In genomic region chr5:65022006-65022405, GRCm38 (mm10) we compare ENCODE assay signal across 31 mouse cellular contexts. TPM values are rescaled to one million over a fixed set of nuclear protein-coding genes. Genes with fewer than 3 reads are reported as not detected.
DNase-seq lines count a peak whose midpoint lies in the region; ATAC-seq and TF ChIP-seq lines count a peak whose summit lies in the region.
"Had no signal": no experiment of that assay in that cellular context is flagged by ENCODE, and none has a peak within 500 bp of the region (broad histone marks: within the 10 kb centered on the region; RNA-seq: fewer than 3 reads in every experiment).

No protein-coding gene starts in this region.

- no peak overlapping the region for H3K4me3 ChIP-seq in layer of hippocampus, adult 2 months
- no peak overlapping the region for H3K4me3 ChIP-seq in kidney, embryonic 16.5 days (ENCODE audit: low read length)
- H3K4me3 ChIP-seq: forebrain, embryonic 13.5 days; heart, embryonic 13.5 days; hindbrain, embryonic 10.5 days; hindbrain, embryonic 15.5 days; kidney, embryonic 15.5 days; liver, embryonic 13.5 days; megakaryocyte, embryonic 14.5 days; midbrain, embryonic 13.5 days; stomach, embryonic 15.5 days had no signal

- 94% methylated on average over 4 of the region's 4 CpGs for WGBS in kidney, embryonic 16.5 days

- H3K27ac ChIP-seq in layer of hippocampus, adult 2 months: peak overlapping the region; percentile 75
- no peak overlapping the region for H3K27ac ChIP-seq in kidney, embryonic 16.5 days (ENCODE audit: low read length)
- H3K27ac ChIP-seq: forebrain, embryonic 13.5 days; heart, embryonic 13.5 days; hindbrain, embryonic 10.5 days; hindbrain, embryonic 15.5 days; kidney, embryonic 15.5 days; liver, embryonic 13.5 days; midbrain, embryonic 13.5 days; stomach, embryonic 15.5 days had no signal

- no peak for DNase-seq in layer of hippocampus, adult 2 months (ENCODE audit: low spot score in 2 of 2)
- no peak for DNase-seq in layer of hippocampus, postnatal 25 days (ENCODE audit: extremely low spot score in 1 of 2, low spot score in 1 of 2)
- peak; percentile 61 for DNase-seq in right cerebral cortex, adult 18-20 months
- no peak for DNase-seq in right cerebral cortex, postnatal 4 days
- DNase-seq in layer of hippocampus, adult 9-11 months: peak; percentile 67
- peak; percentile 43 to 45 for DNase-seq in left cerebral cortex, postnatal 36 days (ENCODE audit: low spot score in 2 of 2)
- DNase-seq in cerebellum, adult 11-12 months: no peak
- DNase-seq: adrenal gland, adult 2 months; B cell, adult 2 months; cerebellum, adult 9-10 months; cerebellum, postnatal 36 days; gastrocnemius, postnatal 10 days; heart, postnatal 10 days; kidney, adult 18-20 months; kidney, postnatal 36 days; liver, embryonic 13.5 days; lung, adult 18-20 months; lung, postnatal 4 days; thymus, postnatal 14 days had no signal

- TF ChIP-seq CTCF in layer of hippocampus, adult 2 months (conservative IDR thresholded peaks at IDR 0.05): no peak

- H3K4me2 ChIP-seq in kidney, embryonic 16.5 days (replicated peaks; ENCODE audit: low read depth, low read length): no peak overlapping the region
- H3K4me2 ChIP-seq: forebrain, embryonic 13.5 days; heart, embryonic 13.5 days; hindbrain, embryonic 15.5 days; kidney, embryonic 15.5 days; liver, embryonic 13.5 days; midbrain, embryonic 13.5 days; stomach, embryonic 15.5 days had no signal

- H3K9ac ChIP-seq in kidney, embryonic 16.5 days (replicated peaks; ENCODE audit: low read length): no peak overlapping the region
- H3K9ac ChIP-seq: forebrain, embryonic 13.5 days; heart, embryonic 13.5 days; hindbrain, embryonic 15.5 days; kidney, embryonic 15.5 days; liver, embryonic 13.5 days; midbrain, embryonic 13.5 days; stomach, embryonic 15.5 days had no signal

- H3K36me3 ChIP-seq in kidney, embryonic 16.5 days (ENCODE audit: insufficient read depth, low read length): peaks cover 20% of the 10 kb centered on the region
- H3K36me3 ChIP-seq: hindbrain, embryonic 15.5 days; midbrain, embryonic 13.5 days had no signal

- no peaks in the 10 kb centered on the region for H3K27me3 ChIP-seq in kidney, embryonic 16.5 days (ENCODE audit: insufficient read depth, low read length)
- H3K27me3 ChIP-seq: forebrain, embryonic 13.5 days; heart, embryonic 13.5 days; hindbrain, embryonic 15.5 days; kidney, embryonic 15.5 days; liver, embryonic 13.5 days; megakaryocyte, embryonic 14.5 days; midbrain, embryonic 13.5 days; stomach, embryonic 15.5 days had no signal

- ATAC-seq in kidney, embryonic 16.5 days (ENCODE audit: low FRiP score, low TSS enrichment): no peak
- ATAC-seq: activated CD4-positive, CD25-positive, alpha-beta regulatory T cell, adult 4 months; forebrain, embryonic 13.5 days; inflammation-experienced regulatory T-cells, adult 6 months; lung, postnatal 0 days; midbrain, embryonic 13.5 days had no signal

- no peaks in the 10 kb centered on the region for H3K9me3 ChIP-seq in kidney, embryonic 16.5 days (ENCODE audit: low read length)
- H3K9me3 ChIP-seq: forebrain, embryonic 13.5 days; heart, embryonic 13.5 days; hindbrain, embryonic 10.5 days; hindbrain, embryonic 15.5 days; kidney, embryonic 15.5 days; liver, embryonic 13.5 days; midbrain, embryonic 13.5 days; stomach, embryonic 15.5 days had no signal

- 0 out of 2 replicates have a peak, but pooled peaks cover 3% of the 10 kb centered on the region for H3K4me1 ChIP-seq in kidney, embryonic 16.5 days (ENCODE audit: insufficient read depth, low read length)
- H3K4me1 ChIP-seq: heart, embryonic 13.5 days; hindbrain, embryonic 10.5 days; liver, embryonic 13.5 days; stomach, embryonic 15.5 days had no signal

- intact Hi-C loops in left cerebral cortex, postnatal 36 days (cut with DNase I): no loop called here

RNA-seq across cellular contexts. Expression of gene Fam114a1, which starts 52.1 kb away (rescaled TPM):
- total RNA-seq in layer of hippocampus, adult 2 months (2021): 1 to 10 TPM; 4.2 to 5.8 TPM
- 1 to 10 TPM; 5.2 to 5.8 TPM for total RNA-seq in layer of hippocampus, postnatal 25 days (2021)
- 1 to 10 TPM; 5.1 to 7.0 TPM for total RNA-seq in left cerebral cortex, postnatal 36 days (2021)
- polyA plus RNA-seq in kidney, embryonic 16.5 days (2015; fragmentation: Nextera tagmentation; extraction: Ambion mirVana): 42.8 and 44.6 TPM in 2 replicates

Comparison
In these comparisons a context has a peak if more than half of its experiments do, and no peak if none do; other contexts are left out.
1. DNase-seq: peak in right cerebral cortex, adult 18-20 months (single experiment), layer of hippocampus, adult 9-11 months (single experiment) and left cerebral cortex, postnatal 36 days (2 of 2); none in layer of hippocampus, adult 2 months (0 of 2), layer of hippocampus, postnatal 25 days (0 of 2), right cerebral cortex, postnatal 4 days (single experiment) and cerebellum, adult 11-12 months (single experiment).